Mouse (Mus musculus): ENCODE results near the gene Msh3.

Msh3 gene

DNA sequence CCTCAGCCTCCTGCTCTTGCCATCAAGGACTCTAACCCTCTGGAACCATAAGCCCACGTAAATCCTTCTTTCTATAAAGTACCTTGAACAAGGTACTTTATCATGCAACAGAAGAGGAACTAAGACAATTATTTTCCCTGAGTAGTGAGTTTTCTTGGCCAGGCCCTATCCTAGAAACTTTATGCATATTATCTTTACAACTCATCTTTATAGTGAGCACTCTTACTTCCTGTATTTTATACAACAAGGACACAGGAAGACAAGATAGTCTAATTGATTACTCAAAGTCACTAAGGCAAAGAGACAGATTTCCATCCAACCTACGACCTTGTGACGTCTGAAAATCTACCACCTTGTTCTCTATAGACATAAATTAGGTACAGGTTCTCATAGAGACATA, 15.0 kb downstream of the Msh3 start:
- Histone ChIP-seq H3K36me3 (ENCODE audit: insufficient read depth, low read length) (peaks cover 69% of the 10 kb centered on the region), H3K9me3 (ENCODE audit: low read length) (no peaks in the 10 kb centered on the region), H3K4me1 (replicated peaks; ENCODE audit: low read depth, low read length) (peaks cover 9% of the 10 kb centered on the region; the same call in 1 of the 2 replicates), H3K4me3 (replicated peaks; ENCODE audit: low read length) (no peak overlapping the region), H3K27me3 (ENCODE audit: insufficient read depth, low read length) (no peaks in the 10 kb centered on the region)
- TF ChIP-seq POU5F1 (IDR thresholded peaks at IDR 0.05; ENCODE audit: borderline replicate concordance, low read length) (no peak), CTCF (conservative IDR thresholded peaks at IDR 0.05; ENCODE audit: low read length) (no peak), NANOG (IDR thresholded peaks at IDR 0.05; ENCODE audit: borderline replicate concordance, low read length) (no peak)

GRCm38 (mm10) chr13:92337773-92338462, 16.9 kb downstream of the Msh3 start:
- TF ChIP-seq CTCF (conservative IDR thresholded peaks at IDR 0.05; ENCODE audit: low read length) (no peak), NANOG (IDR thresholded peaks at IDR 0.05; ENCODE audit: borderline replicate concordance, low read length) (no peak), POU5F1 (IDR thresholded peaks at IDR 0.05; ENCODE audit: borderline replicate concordance, low read length) (no peak)
- Histone ChIP-seq H3K4me3 (replicated peaks; ENCODE audit: low read length) (no peak overlapping the region), H3K36me3 (ENCODE audit: insufficient read depth, low read length) (peaks cover 57% of the 10 kb centered on the region), H3K27me3 (ENCODE audit: insufficient read depth, low read length) (no peaks in the 10 kb centered on the region), H3K4me1 (replicated peaks; ENCODE audit: low read depth, low read length) (peaks cover 24% of the 10 kb centered on the region), H3K9me3 (ENCODE audit: low read length) (no peaks in the 10 kb centered on the region)

DNA sequence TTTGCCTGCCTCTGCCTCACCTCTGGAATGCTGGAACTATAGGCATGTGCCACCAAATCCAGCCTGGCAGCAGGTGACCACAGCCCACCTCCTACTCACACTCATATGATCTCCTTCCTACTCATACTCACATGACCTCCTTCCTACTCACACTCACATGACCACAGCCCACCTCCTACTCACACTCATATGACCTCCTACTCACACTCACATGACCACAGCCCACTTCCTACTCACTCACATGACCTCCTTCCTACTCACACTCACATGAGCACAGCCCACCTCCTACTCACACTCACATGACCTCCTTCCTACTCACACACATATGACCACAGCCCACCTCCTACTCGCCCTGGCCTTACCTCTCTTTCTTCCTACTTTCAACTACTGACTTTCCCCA, 17.9 kb downstream of the Msh3 start:
- peaks cover 35% of the 10 kb centered on the region for H3K4me1 ChIP-seq (replicated peaks; ENCODE audit: low read depth, low read length)
- TF ChIP-seq CTCF (conservative IDR thresholded peaks at IDR 0.05; ENCODE audit: low read length): no peak
- no peak for TF ChIP-seq NANOG (IDR thresholded peaks at IDR 0.05; ENCODE audit: borderline replicate concordance, low read length)
- no peak for TF ChIP-seq POU5F1 (IDR thresholded peaks at IDR 0.05; ENCODE audit: borderline replicate concordance, low read length)

DNA sequence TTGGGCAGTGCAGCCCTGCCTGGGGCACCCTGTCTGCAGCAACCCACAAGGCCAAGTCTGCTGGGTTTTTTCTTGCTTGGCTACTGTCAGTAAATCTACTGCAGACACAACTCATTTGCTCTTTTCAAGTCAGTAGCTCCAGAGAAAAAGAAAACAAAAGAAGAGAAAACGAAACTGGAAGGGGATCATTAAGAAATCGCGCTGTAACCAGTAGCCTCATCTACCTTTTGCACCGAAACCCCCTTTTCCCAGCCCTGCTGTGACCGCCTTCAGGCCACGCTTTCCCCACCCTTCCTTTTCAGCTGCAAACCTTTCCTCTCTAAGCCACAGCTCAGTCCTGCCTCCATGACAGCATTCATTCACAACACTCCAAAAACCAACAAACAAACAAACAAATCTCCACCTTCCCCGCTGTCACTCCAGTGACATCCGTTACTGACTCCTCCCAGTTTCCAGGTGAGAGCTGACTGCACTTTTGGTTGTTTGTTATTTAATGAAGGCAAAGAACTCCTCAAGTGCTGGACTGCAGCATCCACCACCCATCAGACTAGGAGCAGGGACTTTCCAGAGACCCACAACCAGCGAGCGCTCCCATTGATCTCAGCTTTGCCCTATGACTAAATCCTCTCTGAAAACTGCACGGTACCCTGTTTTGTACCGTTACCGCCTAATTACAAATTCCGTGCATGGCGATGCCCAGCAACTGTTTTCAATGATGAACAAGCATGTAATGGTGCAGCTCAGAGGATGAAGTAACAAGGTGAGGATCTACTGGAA, 22.5 kb downstream of the Msh3 start:
- no peaks in the 10 kb centered on the region for H3K9me3 ChIP-seq (ENCODE audit: low read length)
- H3K36me3 ChIP-seq (ENCODE audit: insufficient read depth, low read length): peaks cover 45% of the 10 kb centered on the region
- no peaks in the 10 kb centered on the region for H3K27me3 ChIP-seq (ENCODE audit: insufficient read depth, low read length)
- H3K4me3 ChIP-seq (replicated peaks; ENCODE audit: low read length): 0 out of 2 replicates have a peak overlapping the region, but pooled peaks have one; percentile 11
- peaks cover 29% of the 10 kb centered on the region for H3K4me1 ChIP-seq (replicated peaks; ENCODE audit: low read depth, low read length)
- TF ChIP-seq CTCF (conservative IDR thresholded peaks at IDR 0.05; ENCODE audit: low read length): no peak
- TF ChIP-seq POU5F1 (IDR thresholded peaks at IDR 0.05; ENCODE audit: borderline replicate concordance, low read length): no peak
- TF ChIP-seq NANOG (IDR thresholded peaks at IDR 0.05; ENCODE audit: borderline replicate concordance, low read length): no peak

More for the DNA sequence above, 17.9 kb downstream of the Msh3 start:
- H3K27me3 ChIP-seq (ENCODE audit: insufficient read depth, low read length): no peaks in the 10 kb centered on the region
- no peaks in the 10 kb centered on the region for H3K9me3 ChIP-seq (ENCODE audit: low read length)
- H3K4me3 ChIP-seq (replicated peaks; ENCODE audit: low read length): no peak overlapping the region
- peaks cover 47% of the 10 kb centered on the region for H3K36me3 ChIP-seq (ENCODE audit: insufficient read depth, low read length)

DNA sequence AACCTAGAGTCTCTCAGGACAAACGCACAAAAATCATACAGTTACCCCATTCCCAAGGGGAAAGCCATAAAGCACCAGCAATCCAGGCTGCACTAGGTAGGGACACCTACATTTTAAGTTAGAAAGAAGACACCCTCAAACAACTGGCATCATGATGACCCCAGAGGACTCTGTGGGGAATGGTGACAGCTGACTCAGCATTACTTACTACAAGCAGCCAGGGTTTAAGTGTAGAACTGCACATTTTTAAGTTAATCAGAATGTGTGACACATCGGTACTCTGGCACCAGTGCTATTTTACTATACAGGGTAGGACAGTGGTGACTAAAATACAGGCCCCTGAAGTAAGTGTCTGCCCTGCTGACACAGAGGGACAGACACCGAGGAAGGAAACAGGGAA, 24.2 kb downstream of the Msh3 start:
- no peak overlapping the region for H3K4me3 ChIP-seq (replicated peaks; ENCODE audit: low read length)
- H3K9me3 ChIP-seq (ENCODE audit: low read length): no peaks in the 10 kb centered on the region
- peaks cover 35% of the 10 kb centered on the region for H3K4me1 ChIP-seq (replicated peaks; ENCODE audit: low read depth, low read length)
- H3K36me3 ChIP-seq (ENCODE audit: insufficient read depth, low read length): peaks cover 43% of the 10 kb centered on the region
- no peaks in the 10 kb centered on the region for H3K27me3 ChIP-seq (ENCODE audit: insufficient read depth, low read length)
- TF ChIP-seq POU5F1 (IDR thresholded peaks at IDR 0.05; ENCODE audit: borderline replicate concordance, low read length) (no peak), NANOG (IDR thresholded peaks at IDR 0.05; ENCODE audit: borderline replicate concordance, low read length) (no peak), CTCF (conservative IDR thresholded peaks at IDR 0.05; ENCODE audit: low read length) (no peak)

GRCm38 (mm10) chr13:92328000-92328399, 26.8 kb downstream of the Msh3 start:
- peaks cover 39% of the 10 kb centered on the region for H3K36me3 ChIP-seq (ENCODE audit: insufficient read depth, low read length)
- TF ChIP-seq POU5F1 (IDR thresholded peaks at IDR 0.05; ENCODE audit: borderline replicate concordance, low read length): no peak
- no peak for TF ChIP-seq CTCF (conservative IDR thresholded peaks at IDR 0.05; ENCODE audit: low read length)
- TF ChIP-seq NANOG (IDR thresholded peaks at IDR 0.05; ENCODE audit: borderline replicate concordance, low read length): no peak
- no peaks in the 10 kb centered on the region for H3K27me3 ChIP-seq (ENCODE audit: insufficient read depth, low read length)
- H3K9me3 ChIP-seq (ENCODE audit: low read length): no peaks in the 10 kb centered on the region
- peaks cover 26% of the 10 kb centered on the region for H3K4me1 ChIP-seq (replicated peaks; ENCODE audit: low read depth, low read length)
- H3K4me3 ChIP-seq (replicated peaks; ENCODE audit: low read length): no peak overlapping the region

- Histone ChIP-seq H3K4me3 (replicated peaks; ENCODE audit: low read length) (no peak overlapping the region), H3K4me1 (replicated peaks; ENCODE audit: low read depth, low read length) (peaks cover 14% of the 10 kb centered on the region), H3K9me3 (ENCODE audit: low read length) (no peaks in the 10 kb centered on the region), H3K36me3 (ENCODE audit: insufficient read depth, low read length) (peaks cover 49% of the 10 kb centered on the region), H3K27me3 (ENCODE audit: insufficient read depth, low read length) (no peaks in the 10 kb centered on the region)
- TF ChIP-seq CTCF (conservative IDR thresholded peaks at IDR 0.05; ENCODE audit: low read length) (no peak), POU5F1 (IDR thresholded peaks at IDR 0.05; ENCODE audit: borderline replicate concordance, low read length) (no peak), NANOG (IDR thresholded peaks at IDR 0.05; ENCODE audit: borderline replicate concordance, low read length) (no peak)
Measured at GRCm38 (mm10) chr13:92326030-92326429, 28.8 kb downstream of the Msh3 start.

- H3K9me3 ChIP-seq (ENCODE audit: low read length): no peaks in the 10 kb centered on the region
- H3K36me3 ChIP-seq (ENCODE audit: insufficient read depth, low read length): peaks cover 54% of the 10 kb centered on the region
- TF ChIP-seq NANOG (IDR thresholded peaks at IDR 0.05; ENCODE audit: borderline replicate concordance, low read length): no peak
- no peak for TF ChIP-seq POU5F1 (IDR thresholded peaks at IDR 0.05; ENCODE audit: borderline replicate concordance, low read length)
- TF ChIP-seq CTCF (conservative IDR thresholded peaks at IDR 0.05; ENCODE audit: low read length): no peak
- no peaks in the 10 kb centered on the region for H3K27me3 ChIP-seq (ENCODE audit: insufficient read depth, low read length)
- H3K4me3 ChIP-seq (replicated peaks; ENCODE audit: low read length): no peak overlapping the region
- peaks cover 7% of the 10 kb centered on the region for H3K4me1 ChIP-seq (replicated peaks; ENCODE audit: low read depth, low read length)
Measured at GRCm38 (mm10) chr13:92320770-92321169, 34.0 kb downstream of the Msh3 start.
